Mouse (Mus musculus): ENCODE measurements around the gene Ddhd1.

DNA sequence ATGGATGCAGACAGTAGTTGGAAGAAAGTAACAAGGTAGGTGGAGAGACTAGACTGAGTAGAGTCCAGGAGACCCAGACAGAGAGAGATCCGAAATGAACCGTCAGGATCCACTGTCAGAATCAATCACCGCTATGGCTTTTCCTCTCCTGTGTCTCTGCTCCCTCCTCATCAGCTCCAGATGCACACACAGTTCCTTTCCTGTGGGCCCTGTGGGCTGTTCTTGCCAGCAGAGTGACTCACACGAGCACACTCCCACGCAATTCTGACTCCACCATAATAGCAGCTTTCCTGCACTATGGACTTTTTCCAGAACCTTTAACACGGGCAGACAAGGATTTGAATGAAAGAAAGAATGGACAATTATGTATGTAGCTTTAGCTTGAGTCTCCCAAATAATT lies 96.3 kb downstream of the Ddhd1 start:
- TF ChIP-seq POLR2A (IDR thresholded peaks at IDR 0.05; ENCODE audit: insufficient read depth, low read length) (no peak), CTCF (IDR thresholded peaks at IDR 0.05; ENCODE audit: low read depth, low read length) (no peak), EP300 (IDR thresholded peaks at IDR 0.05; ENCODE audit: insufficient read depth, low read depth, low read length) (no peak)
